Mouse (Mus musculus) CD8-positive naive resting alpha-beta T cell, adult 57 days (primary cell): ENCODE data around the gene Cers6. TPM values are rescaled to one million over a fixed set of nuclear protein-coding genes. Genes with fewer than 3 reads are reported as not detected.

ENCODE experiments used
- total RNA-seq: library from RNA; stranded (reverse); gene quantifications from one replicate; pipeline ENCODE4 v1.2.4, GENCODE M21; 2023

Cers6 gene
- 12.6 TPM for total RNA-seq

GRCm38 (mm10) chr2:68860904-68861685, at the start of gene Cers6:
Gene Cers6, plus strand, starts transcription at chr2:68861441.

GRCm38 (mm10) chr2:69135661-69136576, 274.7 kb downstream of the Cers6 start, which contains the start of gene Nostrin:
Gene Nostrin, plus strand, starts transcription at chr2:69135800.

Other genes starting within 250 kb of the Cers6 start
- not detected for gene 4932414N04Rik, start 205.0 kb upstream of the Cers6 start, total RNA-seq